In genomic region chr4:80752259-80752658, GRCm38 (mm10) we compare ENCODE assay signal across 31 mouse cellular contexts.
"Had no signal": no experiment of that assay in that cellular context is flagged by ENCODE, and none has a peak within 500 bp of the region (broad histone marks: within the 10 kb centered on the region; RNA-seq: fewer than 3 reads in every experiment).

No protein-coding gene starts in this region.

- H3K9ac ChIP-seq: limb, embryonic 13.5 days; limb, embryonic 15.5 days; liver, embryonic 12.5 days; liver, embryonic 13.5 days; liver, embryonic 14.5 days; liver, embryonic 15.5 days; liver, postnatal 0 days; lung, embryonic 14.5 days; lung, embryonic 15.5 days; midbrain, embryonic 12.5 days; midbrain, embryonic 13.5 days; midbrain, embryonic 15.5 days; neural tube, embryonic 12.5 days had no signal

- H3K4me3 ChIP-seq: left cerebral cortex, adult 2 months; limb, embryonic 13.5 days; limb, embryonic 15.5 days; liver, embryonic 12.5 days; liver, embryonic 13.5 days; liver, embryonic 15.5 days; lung, embryonic 15.5 days; megakaryocyte, embryonic 14.5 days; midbrain, embryonic 10.5 days; midbrain, embryonic 12.5 days; midbrain, embryonic 13.5 days; midbrain, embryonic 15.5 days; myocyte; neural tube, embryonic 12.5 days had no signal

- H3K4me2 ChIP-seq: limb, embryonic 13.5 days; limb, embryonic 15.5 days; liver, embryonic 11.5 days; liver, embryonic 12.5 days; liver, embryonic 13.5 days; liver, embryonic 15.5 days; lung, embryonic 14.5 days; lung, embryonic 15.5 days; midbrain, embryonic 11.5 days; midbrain, embryonic 12.5 days; midbrain, embryonic 13.5 days; midbrain, embryonic 15.5 days; neural tube, embryonic 12.5 days had no signal

- DNase-seq: left cerebral cortex, postnatal 4 days; liver; liver, embryonic 13.5 days; liver, postnatal 0 days; lung, adult 18-20 months; lung, adult 2 months; lung, embryonic 14.5 days; lung, postnatal 10 days; lung, postnatal 14 days; lung, postnatal 36 days; lung, postnatal 4 days; midbrain, embryonic 14.5 days had no signal

- H3K27ac ChIP-seq: left cerebral cortex, adult 2 months; limb, embryonic 13.5 days; limb, embryonic 15.5 days; liver, embryonic 12.5 days; liver, embryonic 13.5 days; liver, embryonic 14.5 days; liver, embryonic 15.5 days; lung, embryonic 15.5 days; macrophage; midbrain, embryonic 10.5 days; midbrain, embryonic 12.5 days; midbrain, embryonic 13.5 days; midbrain, embryonic 15.5 days; neural tube, embryonic 12.5 days had no signal

- H3K9me3 ChIP-seq: limb, embryonic 13.5 days; limb, embryonic 15.5 days; liver, embryonic 12.5 days; liver, embryonic 13.5 days; liver, embryonic 15.5 days; lung, embryonic 15.5 days; midbrain, embryonic 10.5 days; midbrain, embryonic 12.5 days; midbrain, embryonic 13.5 days; midbrain, embryonic 15.5 days; neural tube, embryonic 12.5 days had no signal

- H3K36me3 ChIP-seq: limb, embryonic 13.5 days; limb, embryonic 15.5 days; liver, embryonic 12.5 days; liver, embryonic 13.5 days; liver, embryonic 15.5 days; lung, embryonic 15.5 days; midbrain, embryonic 10.5 days; midbrain, embryonic 12.5 days; midbrain, embryonic 13.5 days; midbrain, embryonic 15.5 days; neural tube, embryonic 12.5 days had no signal

- H3K4me1 ChIP-seq: limb, embryonic 13.5 days; limb, embryonic 15.5 days; liver, embryonic 12.5 days; liver, embryonic 13.5 days; liver, embryonic 15.5 days; lung, embryonic 15.5 days; megakaryocyte, embryonic 14.5 days; midbrain, embryonic 10.5 days; midbrain, embryonic 12.5 days; midbrain, embryonic 13.5 days; midbrain, embryonic 15.5 days; neural tube, embryonic 12.5 days had no signal

- ATAC-seq: liver, embryonic 12.5 days; liver, postnatal 0 days; lung, postnatal 0 days; midbrain, embryonic 13.5 days; midbrain, embryonic 15.5 days; midbrain, embryonic 16.5 days had no signal

- H3K27me3 ChIP-seq: limb, embryonic 13.5 days; limb, embryonic 15.5 days; liver, embryonic 12.5 days; liver, embryonic 13.5 days; liver, embryonic 15.5 days; lung, embryonic 15.5 days; megakaryocyte, embryonic 14.5 days; midbrain, embryonic 12.5 days; midbrain, embryonic 13.5 days; midbrain, embryonic 15.5 days; neural tube, embryonic 12.5 days had no signal
